Mouse (Mus musculus) fat pad, adult 2 months (tissue): ENCODE measurements around the gene Prrc2a.

Experiments
- DNase-seq: peaks from one replicate; pipeline ENCODE4 v3.0.0-alpha.2; 2011; ENCODE audit warnings: low read depth, low spot score; ENCODE audit errors: extremely low read depth

Prrc2a gene

GRCm38 (mm10) chr17:35191723-35192122, 27.0 kb upstream of the Prrc2a start:
- no peak for DNase-seq

- no peak for DNase-seq
Observed at GRCm38 (mm10) chr17:35190096-35190495, 25.4 kb upstream of the Prrc2a start.

DNA sequence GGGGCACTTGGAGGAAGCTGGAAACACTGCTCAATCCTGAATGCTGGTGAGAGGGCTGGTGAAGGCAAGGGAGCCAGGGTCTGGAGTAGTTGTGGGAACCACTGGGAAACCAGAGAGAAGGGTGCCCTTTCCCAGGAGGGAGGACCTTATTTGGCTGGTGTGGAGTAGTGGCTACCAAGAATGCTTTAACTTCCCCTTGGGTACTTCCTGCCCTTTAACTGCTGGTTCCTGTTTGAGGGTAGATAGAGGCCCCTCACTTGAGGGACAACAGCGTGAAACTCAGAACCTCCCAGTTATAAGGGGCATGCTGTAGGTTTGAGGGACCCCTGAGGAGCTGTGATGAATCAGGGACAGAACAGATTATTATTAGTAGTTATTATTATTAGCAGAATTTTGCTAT, 24.5 kb upstream of the Prrc2a start:
- DNase-seq = no peak

DNA sequence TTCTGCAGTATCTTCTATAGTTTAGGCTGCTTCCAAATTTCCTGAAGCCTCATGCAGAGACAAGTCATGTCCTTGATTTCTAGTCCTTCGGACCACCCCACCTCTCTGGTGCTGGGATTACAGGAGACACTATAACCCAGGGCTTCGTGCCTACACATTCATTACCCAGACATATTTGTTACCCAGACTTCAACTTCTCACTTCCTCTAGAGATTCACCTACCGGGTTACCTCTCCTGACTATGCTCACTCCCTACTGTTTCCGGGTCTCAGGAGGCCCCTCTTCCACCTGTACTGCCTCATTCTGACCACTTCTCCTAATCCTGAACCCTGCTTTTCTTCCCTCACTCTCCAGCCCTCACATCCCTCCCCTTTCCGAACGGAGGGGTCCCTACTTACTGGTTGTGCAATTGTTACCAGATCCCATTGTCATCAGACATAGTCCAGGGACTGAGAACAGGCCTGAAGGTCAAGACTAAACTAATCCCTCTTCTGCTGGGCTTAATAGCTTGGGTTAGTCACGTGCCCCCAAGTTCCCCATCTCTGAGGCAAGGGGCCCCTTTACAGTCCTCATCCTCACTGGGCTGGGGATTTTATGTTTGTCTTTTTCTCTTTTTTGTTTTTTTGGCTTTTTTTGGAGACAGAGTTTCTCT, 23.4 kb upstream of the Prrc2a start, which contains the start of gene Lst1:
Gene Lst1, minus strand, starts transcription at position 481 of the 652 bp plus-strand sequence.
- DNase-seq = no peak

DNA sequence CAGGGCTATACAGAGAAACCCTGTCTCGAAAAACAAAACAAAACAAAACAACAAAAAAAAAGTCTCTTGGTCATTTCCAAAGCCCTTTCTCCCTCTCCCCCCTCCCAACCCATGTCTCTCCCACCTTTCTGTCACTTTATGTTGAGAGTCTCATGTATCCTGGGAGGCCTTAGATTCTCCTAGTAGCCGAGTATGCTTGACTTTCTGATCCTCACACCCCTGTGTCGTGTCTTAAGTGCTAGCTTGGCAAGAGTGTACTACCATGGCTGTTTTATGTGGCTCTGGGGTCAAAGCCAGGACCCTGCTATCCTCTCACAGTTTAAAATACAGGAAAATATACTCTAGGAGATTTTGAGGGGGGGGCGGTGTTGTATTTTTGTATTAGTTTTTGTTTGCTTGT, 22.6 kb upstream of the Prrc2a start:
- no peak for DNase-seq

DNA sequence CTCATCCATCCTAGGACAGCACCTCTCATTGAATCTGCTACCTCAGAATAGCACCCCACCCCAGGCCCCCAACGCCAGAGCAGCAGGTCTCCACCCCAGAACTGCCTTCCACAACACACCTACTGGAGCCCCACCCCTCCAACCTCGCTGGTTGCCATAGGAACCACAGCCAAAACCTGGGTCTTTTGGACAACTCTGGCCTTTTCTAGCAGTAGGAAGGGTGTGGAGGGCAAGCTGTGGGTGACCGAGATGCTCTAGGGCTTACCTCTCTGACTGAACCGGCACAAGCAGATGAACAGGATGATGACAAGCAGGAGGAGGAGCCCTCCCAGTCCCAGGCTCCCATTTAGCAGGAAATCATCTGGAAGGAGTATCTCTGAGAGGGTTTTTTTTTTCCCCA, 22.0 kb upstream of the Prrc2a start:
- no peak for DNase-seq

DNA sequence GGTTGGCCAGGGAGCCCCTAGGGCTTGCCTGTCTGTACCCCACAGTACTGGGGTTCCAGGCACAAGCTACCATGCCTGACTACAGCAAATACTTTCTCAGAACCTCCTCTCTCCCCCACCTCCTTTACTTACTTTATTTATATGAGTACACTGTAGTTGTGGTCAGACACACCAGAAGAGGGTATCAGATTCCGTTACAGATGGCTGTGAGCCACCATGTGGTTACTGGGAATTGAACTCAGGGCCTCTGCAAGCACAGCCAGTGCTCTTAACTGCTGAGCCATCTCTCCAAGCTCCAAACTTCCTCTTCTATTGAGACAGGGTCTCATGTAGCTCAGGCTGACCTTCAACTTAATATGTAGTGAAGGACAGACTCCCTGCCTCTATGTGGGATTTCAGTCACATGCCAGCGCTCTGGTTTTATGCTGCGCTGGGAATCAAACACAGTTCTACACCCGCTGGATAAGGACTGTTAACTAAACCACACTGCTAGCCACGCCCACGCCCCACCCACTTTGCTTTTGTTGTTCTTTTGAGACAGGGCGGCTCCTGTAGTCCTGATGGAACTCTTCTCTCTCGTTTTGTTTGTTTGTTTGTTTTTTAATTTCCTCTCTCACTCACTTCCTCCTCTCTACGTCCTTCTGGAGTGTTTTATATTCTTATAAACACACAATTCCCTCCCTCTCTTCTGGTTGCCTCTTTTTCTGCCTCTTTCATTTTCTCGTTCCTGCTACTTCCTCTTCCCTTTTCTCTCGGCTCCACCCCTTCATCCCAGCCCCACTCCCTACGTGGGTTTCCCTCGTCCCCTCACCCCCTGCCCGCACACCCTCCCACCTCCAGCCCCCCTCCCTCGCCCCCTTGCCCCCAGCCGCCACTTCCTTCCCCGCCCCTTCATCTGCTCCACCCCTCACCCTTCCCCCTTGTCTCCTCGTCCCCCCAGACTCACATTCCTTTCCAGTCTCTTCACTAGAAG, 21.2 kb upstream of the Prrc2a start:
- DNase-seq = no peak

DNA sequence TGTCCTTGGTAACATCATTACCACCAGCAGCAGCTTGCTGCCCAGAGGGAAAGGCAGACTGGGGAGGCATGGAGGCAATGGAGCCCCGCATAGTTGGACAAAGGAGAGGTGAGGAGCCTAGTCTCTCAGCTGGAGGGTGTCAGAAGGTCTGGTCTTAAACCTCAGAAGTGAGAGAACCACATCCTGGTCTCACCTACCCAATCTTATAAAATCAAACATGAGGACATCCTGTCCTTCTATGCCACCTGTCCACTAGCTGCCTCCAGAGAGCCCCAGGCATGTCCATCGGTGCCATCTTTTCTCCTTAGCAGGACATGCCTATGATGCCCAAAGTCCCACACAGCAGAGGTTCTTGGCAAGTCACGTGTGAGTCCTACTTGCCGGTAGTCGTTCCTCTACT, 15.4 kb upstream of the Prrc2a start:
- no peak for DNase-seq

- DNase-seq = no peak
Observed at GRCm38 (mm10) chr17:35178528-35178927, 13.8 kb upstream of the Prrc2a start.

- DNase-seq = no peak
Observed at GRCm38 (mm10) chr17:35175968-35176367, 11.3 kb upstream of the Prrc2a start, which contains the start of gene Aif1. TSS of gene Aif1 (minus strand) at chr17:35176068.

DNA sequence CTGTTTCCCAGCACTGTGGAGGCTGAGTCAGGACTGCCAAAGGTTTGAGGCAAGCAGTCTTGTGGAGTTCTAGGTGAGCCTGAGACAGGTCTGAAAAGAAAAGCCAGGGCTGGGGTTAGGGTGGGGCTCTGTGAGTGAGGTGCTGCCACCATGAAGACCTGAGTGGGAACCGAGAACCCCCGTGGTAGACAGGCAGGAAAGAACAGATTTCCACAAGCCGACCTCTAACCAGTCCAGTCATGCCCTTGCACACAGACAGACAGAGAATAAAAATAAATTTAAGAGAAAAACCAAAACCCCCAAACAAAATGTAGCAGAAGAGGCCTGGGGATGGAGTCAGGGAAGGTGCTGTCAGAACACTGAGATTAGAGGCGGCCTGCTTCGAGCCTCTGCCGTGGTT, 10.7 kb upstream of the Prrc2a start:
- DNase-seq = no peak

DNA sequence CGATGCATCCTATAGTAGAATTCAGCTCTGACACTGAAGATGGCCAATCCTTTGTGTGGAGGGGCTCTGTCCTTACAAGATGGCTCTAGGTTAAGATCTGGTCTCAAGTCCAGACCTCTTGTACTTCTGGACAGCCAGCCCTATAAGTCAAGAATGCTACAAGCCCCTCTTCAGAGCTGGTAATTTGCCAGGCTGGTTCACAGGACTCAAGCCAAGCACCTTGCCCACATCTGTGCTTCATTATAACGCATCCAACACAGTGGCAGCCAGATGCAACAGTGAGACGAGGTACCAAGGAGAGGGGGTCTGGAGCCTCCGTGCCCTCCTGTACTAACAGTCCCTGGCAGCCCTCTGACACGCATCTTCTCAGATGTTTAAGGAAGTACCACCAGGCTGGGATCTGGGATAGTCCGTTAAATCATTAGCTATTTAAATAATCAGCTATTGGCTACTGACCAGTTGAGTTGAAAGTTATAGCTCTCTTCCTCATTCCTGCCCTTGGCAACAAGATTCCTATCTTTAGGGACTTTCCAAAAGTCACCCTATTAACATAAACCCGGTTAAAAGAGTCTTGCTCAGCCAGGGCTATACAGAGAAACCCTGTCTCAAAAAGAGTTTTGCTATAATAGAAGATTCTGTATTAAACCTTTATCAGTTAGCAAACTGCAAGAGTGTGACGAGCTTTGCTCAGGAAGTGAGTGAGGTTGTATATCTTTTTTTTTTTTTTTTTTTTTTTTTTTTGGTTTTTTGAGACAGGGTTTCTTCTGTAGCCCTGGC, 9.7 kb upstream of the Prrc2a start:
- DNase-seq = no peak

- no peak for DNase-seq
Observed at GRCm38 (mm10) chr17:35173329-35173728, 8.6 kb upstream of the Prrc2a start.

- no peak for DNase-seq
Observed at GRCm38 (mm10) chr17:35172445-35173234, 7.9 kb upstream of the Prrc2a start.

GRCm38 (mm10) chr17:35168541-35169207, 4.0 kb upstream of the Prrc2a start:
- no peak for DNase-seq

- DNase-seq = no peak
Observed at GRCm38 (mm10) chr17:35167794-35168193, 3.1 kb upstream of the Prrc2a start.

- DNase-seq = no peak
Observed at GRCm38 (mm10) chr17:35166352-35167035, 1.8 kb upstream of the Prrc2a start.

DNA sequence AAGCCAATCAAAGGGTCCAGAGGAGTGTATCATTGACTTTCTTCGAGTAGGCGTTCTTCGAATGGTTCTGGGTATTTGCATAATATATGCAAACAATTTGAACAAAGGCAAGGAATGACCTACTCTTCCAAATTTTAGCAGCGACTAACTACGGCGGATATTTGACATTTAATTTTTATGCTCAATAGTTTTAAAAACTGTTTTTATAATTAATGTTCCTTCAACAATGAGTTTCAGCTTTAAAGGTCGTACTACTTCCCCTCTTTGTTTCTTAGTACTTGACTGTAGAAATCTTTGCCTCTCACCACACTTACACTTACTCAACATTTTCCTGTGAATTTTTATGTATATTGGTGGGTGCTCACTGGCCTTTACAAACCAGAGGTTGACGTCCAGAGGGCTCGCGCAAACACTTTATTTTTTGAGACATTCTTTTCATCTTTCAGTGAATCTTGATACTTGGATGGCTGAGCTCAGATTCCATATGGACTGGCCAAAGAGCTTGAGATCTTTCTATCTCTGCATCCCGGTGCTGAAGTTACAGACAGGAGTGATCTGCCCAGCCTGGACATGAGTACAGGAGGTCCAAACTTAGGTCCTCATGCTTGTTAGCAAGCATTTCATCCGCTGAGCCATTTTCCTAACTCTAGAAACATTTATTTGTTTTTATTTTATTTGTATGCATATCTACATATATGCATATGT, 906 bp upstream of the Prrc2a start:
- no peak for DNase-seq

DNA sequence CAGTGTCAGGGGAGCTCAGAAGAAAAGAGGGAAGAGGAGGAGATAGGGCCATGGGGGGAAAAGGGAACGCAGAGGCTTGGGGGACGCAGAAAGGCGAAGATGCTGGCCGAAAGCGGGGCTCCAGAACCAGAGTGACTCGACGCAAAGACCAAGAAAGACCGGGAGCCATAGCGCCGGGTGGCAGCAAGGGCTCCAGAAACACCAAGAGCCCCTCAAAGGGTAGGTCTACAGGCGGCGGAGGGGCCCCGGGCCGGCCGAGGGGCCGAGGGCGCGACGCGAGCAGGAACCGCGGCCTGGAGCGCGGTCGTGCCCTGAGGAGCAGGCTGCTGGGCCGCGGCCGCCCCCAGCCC, 504 bp downstream of the Prrc2a start:
- DNase-seq = no peak
